Mouse (Mus musculus): Measurements from ENCODE around the gene Ifnar1.
"Not testable (repeated sequence)": the region's sequence is repeated elsewhere in the genome, so short reads cannot be mapped to it uniquely, and the experiment has no call there.

Gene Ifnar1

DNA sequence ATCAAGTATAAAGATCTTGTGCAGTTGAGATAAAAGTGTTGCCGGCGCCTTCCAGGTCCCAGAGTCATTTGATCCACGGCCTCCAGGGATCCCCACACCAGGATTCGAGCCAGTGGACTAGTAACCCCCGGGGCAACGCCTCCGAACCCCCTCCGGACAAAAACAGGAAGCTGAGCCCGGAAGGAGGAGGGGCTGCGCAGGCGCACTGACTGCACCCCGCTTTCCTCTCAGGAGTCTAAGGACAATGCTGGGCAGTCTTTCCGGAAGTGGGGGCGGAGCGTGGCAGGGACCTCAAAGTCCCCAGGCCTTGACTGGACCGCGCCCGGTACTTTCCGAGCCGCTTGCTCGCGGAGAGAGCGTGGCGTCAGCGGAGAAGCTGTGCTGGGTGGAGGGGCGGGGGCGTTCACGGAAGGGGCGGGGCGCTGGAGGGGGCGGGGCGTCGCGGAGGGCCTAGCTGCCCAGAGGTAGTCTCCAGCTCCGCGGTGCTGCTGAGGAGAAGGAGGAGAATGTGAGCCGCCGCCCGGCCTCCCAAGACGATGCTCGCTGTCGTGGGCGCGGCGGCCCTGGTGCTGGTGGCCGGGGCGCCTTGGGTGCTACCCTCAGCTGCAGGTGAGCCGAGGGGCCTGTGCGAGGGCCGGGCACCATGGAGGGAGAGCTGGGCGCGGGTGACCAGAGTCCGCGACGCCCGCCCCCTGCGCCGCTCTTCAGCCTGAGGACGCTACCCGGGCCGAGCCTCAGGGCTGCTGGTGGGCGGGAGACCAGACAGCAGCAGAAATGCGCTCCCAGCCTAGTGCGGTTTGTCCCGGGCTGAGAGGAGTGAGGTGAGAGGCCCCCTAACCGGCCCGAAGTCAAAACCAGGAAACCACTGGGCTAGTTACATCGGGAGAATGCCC lies at the start of gene Ifnar1:
Gene Ifnar1, plus strand, starts transcription at position 431 of the 893 bp plus-strand sequence.
- peak; percentile 98 for DNase-seq

DNA sequence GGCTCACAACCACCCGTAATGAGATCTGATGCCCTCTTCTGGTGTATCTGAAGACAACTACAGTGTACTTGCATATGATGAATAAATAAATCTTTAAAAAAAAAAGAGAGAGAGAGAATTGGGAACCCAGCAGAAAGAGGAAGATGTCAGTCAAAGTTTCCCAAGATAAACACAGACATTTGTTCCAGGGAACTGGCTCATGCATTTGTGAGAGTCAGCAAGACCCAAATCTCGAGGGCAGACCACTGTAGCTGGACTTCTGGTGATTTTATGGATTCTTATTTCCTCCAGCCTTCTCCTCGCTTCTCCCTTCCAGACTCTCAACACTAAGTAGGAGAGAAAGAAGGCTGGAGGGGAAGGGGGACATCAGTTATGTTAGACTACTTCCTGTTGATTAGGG lies 47.0 kb upstream of the Ifnar1 start:
- DNase-seq, result no peak

DNA sequence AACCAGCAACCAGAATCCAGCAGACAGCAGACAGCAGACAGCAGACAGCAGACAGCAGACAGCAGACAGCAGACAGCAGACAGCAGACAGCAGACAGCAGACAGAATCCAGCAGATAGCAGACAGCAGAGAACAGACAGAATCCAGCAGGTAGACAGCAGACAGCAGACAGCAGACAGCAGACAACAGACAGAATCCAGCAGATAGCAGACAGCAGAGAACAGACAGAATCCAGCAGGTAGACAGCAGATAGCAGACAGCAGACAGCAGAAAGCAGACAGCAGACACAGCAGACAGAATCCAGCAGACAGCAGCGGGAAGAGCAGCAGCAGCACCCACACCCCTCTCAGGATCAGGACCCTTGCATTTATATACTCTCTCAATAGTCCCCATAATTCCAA lies 46.4 kb upstream of the Ifnar1 start:
- DNase-seq, result not testable (repeated sequence)

GRCm38 (mm10) chr16:91441366-91441765 lies 43.7 kb upstream of the Ifnar1 start:
- DNase-seq, result peak; percentile 78

GRCm38 (mm10) chr16:91441811-91442240 lies 43.2 kb upstream of the Ifnar1 start:
- DNase-seq, result no peak

- DNase-seq, result no peak
Measured at GRCm38 (mm10) chr16:91442446-91442845, 42.6 kb upstream of the Ifnar1 start.

DNA sequence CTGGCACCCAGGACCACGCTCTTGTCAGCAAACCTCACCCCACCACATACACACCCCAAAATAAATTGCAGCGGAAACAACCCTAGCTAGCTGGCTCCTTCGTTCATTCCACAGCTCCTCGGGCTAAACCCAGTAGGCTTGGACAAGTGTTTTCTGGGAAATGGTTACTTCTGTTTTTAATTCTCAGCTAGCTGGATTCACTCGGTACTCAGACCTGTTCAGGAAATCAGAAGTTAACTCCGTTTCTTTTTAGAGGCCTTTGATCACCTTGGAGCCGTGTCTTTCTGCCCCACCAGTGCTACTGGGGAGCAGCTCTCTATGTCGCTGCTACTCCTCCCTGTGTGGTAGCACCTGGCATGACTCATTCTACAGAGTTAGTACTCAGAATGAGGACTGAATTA lies 41.8 kb upstream of the Ifnar1 start:
- no peak for DNase-seq

DNA sequence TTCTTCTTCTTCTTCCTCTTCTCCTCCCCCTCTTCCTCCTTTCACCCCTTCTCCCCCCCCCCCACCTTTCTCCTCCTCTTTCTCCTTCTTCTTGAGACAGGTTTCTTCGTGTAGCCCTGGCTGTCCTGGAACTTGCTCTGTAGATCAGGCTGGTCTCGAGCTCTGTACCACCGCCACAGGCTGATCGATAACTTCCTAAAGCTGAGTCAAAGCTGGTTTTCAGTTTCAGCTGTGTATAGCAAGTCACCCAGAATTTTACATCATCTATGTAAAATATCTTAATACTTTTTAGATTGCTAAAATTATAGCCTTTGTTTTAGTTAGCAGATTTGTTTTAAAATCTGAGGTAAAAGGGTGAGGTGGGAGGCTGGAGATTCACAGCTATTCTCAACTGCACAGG lies 40.2 kb upstream of the Ifnar1 start:
- DNase-seq, result no peak

GRCm38 (mm10) chr16:91445566-91445965 lies 39.5 kb upstream of the Ifnar1 start:
- no peak for DNase-seq

DNA sequence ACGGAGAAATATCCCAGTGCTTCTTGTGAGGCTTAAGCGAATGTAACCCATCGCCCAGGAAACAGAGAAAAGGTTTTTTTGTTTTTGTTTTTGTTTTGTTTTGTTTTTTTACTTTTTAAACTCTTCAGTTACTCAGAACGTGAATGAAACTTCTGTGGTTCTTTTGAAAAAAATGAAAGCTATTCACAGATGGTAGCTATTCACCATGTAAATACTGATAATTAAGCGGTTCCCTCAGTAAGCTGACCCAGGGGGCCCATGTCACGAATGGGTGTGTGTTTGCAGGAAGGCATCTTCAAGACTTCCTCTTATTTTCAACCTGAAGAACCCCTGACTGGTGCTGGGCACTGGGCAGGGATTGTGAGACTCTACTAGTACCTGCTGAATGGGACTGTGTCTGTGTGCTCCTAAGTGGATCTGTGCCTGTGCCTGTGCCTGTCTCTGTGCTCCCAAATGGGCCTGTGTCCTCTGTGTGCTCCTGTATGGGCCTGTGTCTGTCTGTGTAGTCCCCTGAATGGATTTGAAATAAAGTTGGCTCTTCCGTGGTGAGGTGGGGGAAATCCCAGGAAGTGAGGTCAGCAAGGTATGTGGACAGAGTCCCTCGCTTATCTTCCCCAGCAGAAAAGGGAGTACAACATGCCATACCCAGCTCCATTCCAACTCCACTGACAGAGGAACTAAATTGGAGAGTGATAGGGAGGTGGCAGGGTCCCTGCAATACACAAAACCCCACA lies 38.1 kb upstream of the Ifnar1 start:
- DNase-seq, result no peak

DNA sequence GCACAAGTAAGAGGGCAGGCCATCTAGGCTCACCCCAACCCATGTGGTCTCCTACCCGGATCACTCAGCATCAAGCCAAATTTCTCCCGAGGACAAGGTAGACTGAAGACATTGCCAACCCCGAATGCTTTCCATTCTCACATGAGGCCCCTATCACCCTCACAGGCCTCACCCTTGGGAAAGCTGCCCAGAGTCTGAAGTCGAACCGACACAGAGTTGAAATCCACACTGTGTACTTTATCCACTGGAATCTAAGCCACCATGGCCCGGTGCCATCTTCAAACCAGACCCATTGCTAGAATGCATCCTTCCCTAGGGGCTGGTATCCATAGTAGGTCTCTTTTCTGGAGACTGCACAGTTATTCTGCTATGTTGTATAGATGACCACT lies 37.5 kb upstream of the Ifnar1 start:
- DNase-seq, result peak; percentile 55

DNA sequence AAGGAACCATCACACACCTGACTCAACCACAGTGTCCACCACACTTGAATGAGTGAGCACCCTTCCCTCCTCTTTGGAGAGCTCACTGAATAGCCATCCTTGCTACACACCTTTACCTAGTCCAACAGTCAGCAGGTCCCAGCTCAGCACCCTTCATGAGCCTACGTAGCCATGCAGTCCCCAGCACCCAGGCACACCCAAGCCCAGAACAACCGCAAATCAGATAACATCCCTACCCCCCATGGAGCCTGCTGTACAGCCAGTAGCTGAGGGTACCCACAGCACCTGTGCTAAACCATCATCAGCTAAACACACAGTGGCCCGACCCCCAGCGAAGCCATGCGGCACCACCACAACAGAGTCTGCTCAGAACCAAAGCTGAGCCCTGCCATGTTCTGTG lies 37.0 kb upstream of the Ifnar1 start:
- no peak for DNase-seq

DNA sequence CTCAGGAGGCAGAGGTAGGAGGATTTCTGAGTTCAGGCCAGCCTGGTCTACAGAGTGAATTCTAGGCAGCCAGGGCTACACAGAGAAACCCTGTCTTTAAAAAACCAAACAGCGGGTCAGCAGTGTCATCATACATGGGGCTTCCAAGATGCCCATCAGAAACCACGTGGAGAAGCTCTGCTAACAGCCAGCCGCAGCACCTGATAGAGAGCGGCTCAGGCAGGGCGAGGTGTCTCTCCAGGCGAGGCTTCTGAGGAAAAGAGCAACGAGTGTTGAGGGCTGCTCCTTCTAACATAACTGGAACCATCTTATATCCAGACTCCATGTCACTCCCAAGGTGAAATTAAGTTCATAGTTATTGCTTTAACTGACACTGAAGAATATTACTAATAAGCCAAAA lies 36.1 kb upstream of the Ifnar1 start:
- DNase-seq, result no peak

DNA sequence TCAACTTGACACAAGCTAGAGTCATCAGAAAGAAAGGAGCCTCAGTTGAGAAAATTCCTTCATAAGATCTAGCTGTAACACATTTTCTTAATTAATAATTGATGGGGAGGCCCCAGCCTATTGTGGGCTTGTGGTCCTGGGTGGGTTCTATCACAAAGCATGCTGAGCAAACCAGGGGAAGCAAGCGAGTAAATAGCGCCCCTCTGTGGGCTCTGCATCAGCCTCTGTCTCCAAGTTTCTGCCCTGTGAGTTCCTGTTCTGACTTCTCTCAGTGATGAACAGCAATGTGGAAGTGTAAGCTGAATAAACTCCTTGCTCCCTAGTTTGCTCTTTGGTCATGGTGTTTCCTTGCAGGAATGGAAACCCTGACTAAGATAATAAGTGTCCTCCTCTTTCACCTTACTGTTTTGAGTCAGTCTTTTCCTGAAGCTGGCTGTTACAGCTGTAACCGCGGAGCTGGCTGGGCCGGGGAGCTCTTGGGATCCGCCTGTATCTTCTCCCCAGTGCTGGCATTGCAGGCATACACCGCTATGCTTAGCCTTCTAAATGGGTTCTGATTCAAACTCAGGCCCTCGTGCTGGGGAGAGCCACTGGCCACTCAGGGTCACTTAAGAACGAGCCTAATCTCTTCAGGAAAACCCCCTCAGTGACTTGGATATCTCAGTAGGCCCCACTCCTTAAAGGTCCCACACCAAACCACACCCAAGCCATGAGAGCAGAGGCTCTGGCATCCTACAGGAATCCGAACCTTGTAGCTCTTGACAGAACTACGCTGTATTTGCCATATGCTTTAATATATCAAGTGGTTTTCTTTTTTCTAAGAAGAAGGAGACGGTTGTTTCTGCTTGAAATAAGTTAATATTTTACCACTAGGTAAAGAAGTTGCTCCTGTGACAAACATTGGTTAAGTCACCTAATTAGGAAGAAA lies 34.6 kb upstream of the Ifnar1 start:
- DNase-seq, result no peak

GRCm38 (mm10) chr16:91451949-91452348 lies 33.1 kb upstream of the Ifnar1 start:
- no peak for DNase-seq

GRCm38 (mm10) chr16:91452363-91452896 lies 32.6 kb upstream of the Ifnar1 start:
- DNase-seq, result no peak

DNA sequence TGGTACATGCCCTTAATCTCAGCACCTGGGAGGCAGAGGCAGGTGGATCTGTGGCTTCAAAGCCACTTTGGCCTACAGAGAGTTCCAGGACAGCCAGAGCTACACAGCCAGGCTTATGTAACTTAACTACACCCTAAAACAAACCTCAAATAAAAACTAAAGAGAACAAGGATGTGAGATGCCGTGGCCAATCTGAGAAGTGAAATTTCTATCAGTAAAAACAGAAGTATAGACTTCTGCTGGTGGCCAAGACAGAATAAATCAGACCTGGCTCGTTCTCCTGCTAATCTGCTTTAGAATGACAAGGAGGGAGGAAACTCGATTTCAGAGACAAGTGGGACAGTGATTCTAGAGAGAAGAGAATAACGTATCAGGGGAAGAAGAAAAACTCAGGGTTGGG lies 29.2 kb upstream of the Ifnar1 start:
- no peak for DNase-seq

DNA sequence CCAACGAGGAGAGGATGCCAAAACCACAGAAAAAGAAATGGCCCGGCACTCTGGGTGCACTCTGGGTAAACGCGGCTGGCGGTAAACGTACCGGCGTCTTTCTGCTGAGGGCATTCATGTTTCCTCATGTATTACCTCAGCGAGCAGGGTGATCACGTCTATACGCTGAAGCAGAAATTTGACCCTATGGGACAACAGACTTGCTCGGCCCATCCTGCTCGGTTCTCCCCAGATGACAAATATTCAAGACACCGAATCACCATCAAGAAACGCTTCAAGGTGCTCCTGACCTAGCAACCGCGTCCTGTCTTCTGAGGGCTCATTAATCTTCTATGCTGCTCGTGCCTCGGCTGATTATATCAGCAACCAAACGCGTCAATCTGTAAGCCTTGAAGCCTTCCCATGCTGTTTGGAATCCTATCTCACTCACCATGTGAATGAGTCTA lies 26.7 kb upstream of the Ifnar1 start:
- DNase-seq, result no peak

DNA sequence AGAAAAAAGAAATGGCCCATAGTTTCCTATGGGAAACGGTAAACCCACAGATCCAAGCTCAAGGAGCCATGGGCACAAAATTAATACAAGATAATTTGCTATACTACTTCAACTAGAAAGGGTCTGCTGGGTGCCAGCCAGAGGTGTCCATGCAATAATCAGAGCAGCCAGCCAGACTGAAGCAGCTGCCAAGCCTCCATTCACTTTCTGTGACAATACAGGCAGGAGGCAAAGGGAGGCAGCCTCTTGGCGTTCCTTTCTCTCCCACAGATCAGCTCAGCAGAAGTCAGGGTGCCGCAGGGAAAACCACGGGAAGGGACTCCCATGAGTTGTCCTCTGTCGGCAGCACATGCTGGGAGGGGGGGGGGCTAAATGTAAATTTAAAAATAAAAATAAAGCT lies 26.1 kb upstream of the Ifnar1 start:
- DNase-seq, result peak; percentile 22

- no peak for DNase-seq
Measured at GRCm38 (mm10) chr16:91459396-91459795, 25.6 kb upstream of the Ifnar1 start.

- DNase-seq, result no peak
Measured at GRCm38 (mm10) chr16:91459841-91460370, 25.1 kb upstream of the Ifnar1 start.

GRCm38 (mm10) chr16:91461066-91461638 lies 23.9 kb upstream of the Ifnar1 start:
- DNase-seq, result no peak
